9 mouse cellular contexts compared by ENCODE assay signal in genomic region chr12:28635058-28635534, GRCm38 (mm10). TPM values are rescaled to one million over a fixed set of nuclear protein-coding genes. Genes with fewer than 3 reads are reported as not detected.
DNase-seq lines count a peak whose midpoint lies in the region; ATAC-seq and TF ChIP-seq lines count a peak whose summit lies in the region.
"Had no signal": no experiment of that assay in that cellular context is flagged by ENCODE, and none has a peak within 500 bp of the region (broad histone marks: within the 10 kb centered on the region; RNA-seq: fewer than 3 reads in every experiment).

No protein-coding gene starts in this region.

- no peaks in the 10 kb centered on the region for H3K27me3 ChIP-seq in kidney, embryonic 15.5 days
- H3K27me3 ChIP-seq in intestine, embryonic 15.5 days (replicated peaks), result no peaks in the 10 kb centered on the region
- H3K27me3 ChIP-seq in midbrain, postnatal 0 days (ENCODE audit: insufficient read depth, low read length), result no peaks in the 10 kb centered on the region

- H3K4me1 ChIP-seq in kidney, embryonic 15.5 days, result peaks cover 18% of the 10 kb centered on the region
- H3K4me1 ChIP-seq in cortical plate, adult 2 months (ENCODE audit: control insufficient read depth, insufficient read depth, low read length), result peaks cover 5% of the 10 kb centered on the region
- peaks cover 18% of the 10 kb centered on the region for H3K4me1 ChIP-seq in intestine, embryonic 15.5 days (replicated peaks)
- peaks cover 5% of the 10 kb centered on the region; the same call in 1 of the 2 replicates for H3K4me1 ChIP-seq in midbrain, postnatal 0 days (ENCODE audit: insufficient read depth, low read length)

- peaks cover 47% of the 10 kb centered on the region for H3K36me3 ChIP-seq in kidney, embryonic 15.5 days
- peaks cover 36% of the 10 kb centered on the region for H3K36me3 ChIP-seq in intestine, embryonic 15.5 days
- H3K36me3 ChIP-seq in midbrain, postnatal 0 days (ENCODE audit: insufficient read depth, low read length), result peaks cover 38% of the 10 kb centered on the region

- peak; percentile 35; the same call in 1 of the 2 replicates for ATAC-seq in kidney, embryonic 15.5 days (replicated peaks; ENCODE audit: low FRiP score)
- ATAC-seq in intestine, embryonic 15.5 days, result no peak
- ATAC-seq in midbrain, postnatal 0 days (ENCODE audit: low FRiP score), result peak; percentile 45

- WGBS in kidney, embryonic 15.5 days, result 1% methylated on average over 23 of the region's 23 CpGs
- 1% methylated on average over 23 of the region's 23 CpGs for WGBS in intestine, embryonic 15.5 days
- WGBS in midbrain, postnatal 0 days, result 2% methylated on average over 23 of the region's 23 CpGs

- H3K4me3 ChIP-seq in kidney, embryonic 15.5 days (replicated peaks), result peak overlapping the region; percentile 88
- peak overlapping the region; percentile 73 for H3K4me3 ChIP-seq in cortical plate, adult 2 months (ENCODE audit: insufficient read depth, low read length)
- peak overlapping the region; percentile 88 for H3K4me3 ChIP-seq in intestine, embryonic 15.5 days (replicated peaks)
- peak overlapping the region; percentile 68 for H3K4me3 ChIP-seq in midbrain, postnatal 0 days (ENCODE audit: low read depth, low read length)

- H3K27ac ChIP-seq in kidney, embryonic 15.5 days, result peak overlapping the region; percentile 89
- 0 out of 2 replicates have a peak overlapping the region, but pooled peaks have one; percentile 17 for H3K27ac ChIP-seq in cortical plate, adult 2 months (ENCODE audit: insufficient read depth, low read length)
- peak overlapping the region; percentile 87 for H3K27ac ChIP-seq in intestine, embryonic 15.5 days
- H3K27ac ChIP-seq in midbrain, postnatal 0 days (ENCODE audit: low read depth, low read length), result peak overlapping the region; percentile 83

- DNase-seq in kidney, adult 11 months, result no peak
- no peak for DNase-seq in midbrain, postnatal 0 days (ENCODE audit: low spot score)
- DNase-seq in adrenal gland, postnatal 4 days (ENCODE audit: low spot score in 2 of 2), result no peak
- no peak for DNase-seq in retina, postnatal 1 day
- no peak for DNase-seq in cerebellum, adult 9-11 months

- TF ChIP-seq POLR2A in cortical plate, adult 2 months (IDR thresholded peaks at IDR 0.05; ENCODE audit: extremely low read depth, insufficient read depth, low read length), result no peak

- no peaks in the 10 kb centered on the region for H3K9me3 ChIP-seq in kidney, embryonic 15.5 days (replicated peaks)
- H3K9me3 ChIP-seq in intestine, embryonic 15.5 days, result no peaks in the 10 kb centered on the region
- no peaks in the 10 kb centered on the region for H3K9me3 ChIP-seq in midbrain, postnatal 0 days (ENCODE audit: low read length)

- H3K9ac ChIP-seq in kidney, embryonic 15.5 days, result peak overlapping the region; percentile 98
- H3K9ac ChIP-seq in intestine, embryonic 15.5 days, result peak overlapping the region; percentile 96
- peak overlapping the region; percentile 88 for H3K9ac ChIP-seq in midbrain, postnatal 0 days (replicated peaks; ENCODE audit: low read length, poor library complexity, severe bottlenecking)

- TF ChIP-seq CTCF in cortical plate, adult 2 months (IDR thresholded peaks at IDR 0.05; ENCODE audit: extremely low read depth, insufficient read depth, low read length), result no peak
- TF ChIP-seq CTCF in midbrain, postnatal 0 days (IDR thresholded peaks at IDR 0.05), result no peak

- H3K4me2 ChIP-seq in kidney, embryonic 15.5 days, result peak overlapping the region; percentile 71
- H3K4me2 ChIP-seq in intestine, embryonic 15.5 days (replicated peaks), result peak overlapping the region; percentile 63
- H3K4me2 ChIP-seq in midbrain, postnatal 0 days (ENCODE audit: low read depth, low read length, poor library complexity, severe bottlenecking), result peak overlapping the region; percentile 60

RNA-seq across cellular contexts. Expression of gene Rps7, which starts 0.7 kb away (rescaled TPM):
- polyA plus RNA-seq in kidney, embryonic 15.5 days (2015; fragmentation: Nextera tagmentation; extraction: Ambion mirVana), result 680 and 816 TPM in 2 replicates
- polyA plus RNA-seq in cortical plate, adult 2 months (2012; rRNA removed), result 368 and 372 TPM in 2 replicates
- polyA plus RNA-seq in intestine, embryonic 15.5 days (2015; fragmentation: Nextera tagmentation; extraction: Ambion mirVana), result 676 and 798 TPM in 2 replicates
- total RNA-seq in midbrain, postnatal 0 days (2014; rRNA removed), result 844 and 942 TPM in 2 replicates
- polyA plus RNA-seq in midbrain, postnatal 0 days (2015; fragmentation: Nextera tagmentation; extraction: Ambion mirVana), result 481 and 538 TPM in 2 replicates
- total RNA-seq in adrenal gland, postnatal 4 days (2021), result 100 to 1,000 TPM; 657 to 756 TPM

RNA-seq across cellular contexts. Expression of gene Colec11, which starts 11.9 kb away (rescaled TPM):
- polyA plus RNA-seq in kidney, embryonic 15.5 days (2015; fragmentation: Nextera tagmentation; extraction: Ambion mirVana), result 3.3 and 4.8 TPM in 2 replicates
- polyA plus RNA-seq in cortical plate, adult 2 months (2012; rRNA removed), result 0.98 and 1.1 TPM in 2 replicates
- polyA plus RNA-seq in intestine, embryonic 15.5 days (2015; fragmentation: Nextera tagmentation; extraction: Ambion mirVana), result 1.6 and 1.8 TPM in 2 replicates
- 0.57 and 1.4 TPM in 2 replicates for total RNA-seq in midbrain, postnatal 0 days (2014; rRNA removed)
- polyA plus RNA-seq in midbrain, postnatal 0 days (2015; fragmentation: Nextera tagmentation; extraction: Ambion mirVana), result 0.85 and 1.1 TPM in 2 replicates
- total RNA-seq in adrenal gland, postnatal 4 days (2021), result 1 to 10 TPM; 4.8 to 9.4 TPM

RNA-seq across cellular contexts. Expression of gene Rnaseh1, which starts 14.3 kb away (rescaled TPM):
- polyA plus RNA-seq in kidney, embryonic 15.5 days (2015; fragmentation: Nextera tagmentation; extraction: Ambion mirVana), result 33.4 and 34.2 TPM in 2 replicates
- 18.7 and 19.6 TPM in 2 replicates for polyA plus RNA-seq in cortical plate, adult 2 months (2012; rRNA removed)
- 26.1 and 27.9 TPM in 2 replicates for polyA plus RNA-seq in intestine, embryonic 15.5 days (2015; fragmentation: Nextera tagmentation; extraction: Ambion mirVana)
- 7.7 and 9.8 TPM in 2 replicates for total RNA-seq in midbrain, postnatal 0 days (2014; rRNA removed)
- 12.6 and 14.5 TPM in 2 replicates for polyA plus RNA-seq in midbrain, postnatal 0 days (2015; fragmentation: Nextera tagmentation; extraction: Ambion mirVana)
- 10 to 100 TPM; 17.4 to 19.1 TPM for total RNA-seq in adrenal gland, postnatal 4 days (2021)

RNA-seq across cellular contexts. Expression of gene Adi1, which starts 39.9 kb away (rescaled TPM):
- 85.3 and 90.4 TPM in 2 replicates for polyA plus RNA-seq in kidney, embryonic 15.5 days (2015; fragmentation: Nextera tagmentation; extraction: Ambion mirVana)
- polyA plus RNA-seq in cortical plate, adult 2 months (2012; rRNA removed), result 40.7 and 41.7 TPM in 2 replicates
- 89.4 and 92.1 TPM in 2 replicates for polyA plus RNA-seq in intestine, embryonic 15.5 days (2015; fragmentation: Nextera tagmentation; extraction: Ambion mirVana)
- 6.4 and 8.8 TPM in 2 replicates for total RNA-seq in midbrain, postnatal 0 days (2014; rRNA removed)
- 23.4 and 23.6 TPM in 2 replicates for polyA plus RNA-seq in midbrain, postnatal 0 days (2015; fragmentation: Nextera tagmentation; extraction: Ambion mirVana)
- 10 to 100 TPM; 60.0 to 68.9 TPM for total RNA-seq in adrenal gland, postnatal 4 days (2021)

RNA-seq across cellular contexts. Expression of gene Allc, which starts 52.8 kb away (rescaled TPM):
- polyA plus RNA-seq in kidney, embryonic 15.5 days (2015; fragmentation: Nextera tagmentation; extraction: Ambion mirVana), result not detected in 2 replicates
- 0.46 and 0.66 TPM in 2 replicates for polyA plus RNA-seq in cortical plate, adult 2 months (2012; rRNA removed)
- polyA plus RNA-seq in intestine, embryonic 15.5 days (2015; fragmentation: Nextera tagmentation; extraction: Ambion mirVana), result not detected in 2 replicates
- total RNA-seq in midbrain, postnatal 0 days (2014; rRNA removed), result 0.16 TPM in 1 of 2 replicates, not detected in the other
- polyA plus RNA-seq in midbrain, postnatal 0 days (2015; fragmentation: Nextera tagmentation; extraction: Ambion mirVana), result 0.32 and 0.58 TPM in 2 replicates
- total RNA-seq in adrenal gland, postnatal 4 days (2021), result not detected
- total RNA-seq: adrenal gland, adult 18-20 months had no signal

Comparison
In these comparisons a context has a peak if more than half of its experiments do, and no peak if none do; other contexts are left out.
1. H3K27ac ChIP-seq: peak in every context shown above with its lines; median percentile 89 in kidney, embryonic 15.5 days; 87 in intestine, embryonic 15.5 days; 83 in midbrain, postnatal 0 days; 17 in cortical plate, adult 2 months.